Mouse (Mus musculus): ENCODE results near the gene Gart.

DNA sequence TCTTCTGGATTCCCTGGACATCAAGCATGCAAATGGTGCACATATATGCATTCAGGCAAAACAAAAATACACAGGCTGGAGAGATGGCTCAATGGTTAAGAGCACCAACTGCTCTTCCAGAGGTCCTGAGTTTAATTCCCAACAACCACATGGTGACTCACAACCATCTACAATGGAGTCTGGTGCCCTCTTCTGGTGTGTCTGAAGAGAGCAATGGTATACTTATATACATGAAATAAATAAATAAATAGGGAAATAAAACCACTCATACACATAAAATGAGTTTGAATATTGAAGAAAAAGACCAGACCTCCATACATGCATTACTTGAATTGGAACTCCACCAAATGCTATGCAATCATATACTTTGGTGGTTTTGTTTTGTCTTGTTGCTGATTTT lies 47.5 kb downstream of the Gart start:
- TF ChIP-seq POLR2A (IDR thresholded peaks at IDR 0.05; ENCODE audit: borderline replicate concordance, insufficient read depth, low read length) (no peak), CTCF (IDR thresholded peaks at IDR 0.05; ENCODE audit: borderline replicate concordance, insufficient read depth, low read depth, low read length) (no peak)
